Mouse (Mus musculus): Measurements from ENCODE around the gene Zfp212. TPM values are rescaled to one million over a fixed set of nuclear protein-coding genes. Genes with fewer than 3 reads are reported as not detected.

The Zfp212 gene
- 14.4 and 15.2 TPM in 2 replicates for polyA plus RNA-seq (2015; fragmentation: Nextera tagmentation; extraction: Ambion mirVana)

DNA sequence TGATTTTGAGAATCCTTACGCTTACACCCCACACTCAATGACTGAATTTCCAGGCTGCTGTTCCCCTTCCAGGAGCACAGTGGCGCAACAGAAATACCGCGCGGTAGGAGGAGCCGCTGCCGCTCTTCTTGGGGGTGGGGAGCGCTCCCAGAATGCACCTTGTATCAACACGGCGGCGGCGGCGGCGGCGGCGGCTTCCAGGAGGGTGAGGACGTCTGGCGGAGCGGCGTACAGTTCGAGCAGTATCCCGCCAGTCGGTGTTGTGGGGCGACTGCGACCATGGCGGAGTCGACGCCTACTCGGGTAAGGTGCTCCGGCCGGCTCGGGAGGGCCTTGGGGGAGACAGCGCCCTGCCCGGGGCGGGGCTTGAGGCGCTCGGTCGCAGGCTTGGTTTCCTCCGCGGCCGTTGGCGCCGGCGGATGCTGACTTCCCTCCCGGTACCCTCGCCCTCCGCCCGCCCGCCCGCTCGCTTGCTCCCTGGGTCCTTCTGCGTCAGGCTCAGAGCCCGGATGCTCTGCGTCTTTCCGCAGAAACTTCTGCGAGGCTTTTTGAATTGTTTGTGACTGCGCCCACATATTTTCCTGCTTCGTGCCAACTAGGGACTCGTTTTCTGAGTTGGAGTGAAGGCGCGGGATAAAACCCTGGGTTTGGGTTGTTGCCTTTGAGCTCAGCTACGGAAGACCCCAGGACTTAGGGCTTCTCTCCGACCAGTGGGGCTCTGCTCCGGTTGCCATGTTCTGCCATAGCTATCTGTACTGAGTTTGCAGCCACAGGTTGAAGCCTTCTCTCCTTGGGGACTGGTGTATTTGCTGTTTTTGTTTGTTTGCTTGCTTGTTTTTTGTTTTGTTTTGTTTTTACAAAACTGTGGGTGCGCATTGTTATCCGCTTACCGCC, at the start of gene Zfp212:
Gene Zfp212 (plus strand): TSS at position 30 of the 894 bp plus-strand sequence.
- DNase-seq (ENCODE audit: low spot score) = peak; percentile 96

DNA sequence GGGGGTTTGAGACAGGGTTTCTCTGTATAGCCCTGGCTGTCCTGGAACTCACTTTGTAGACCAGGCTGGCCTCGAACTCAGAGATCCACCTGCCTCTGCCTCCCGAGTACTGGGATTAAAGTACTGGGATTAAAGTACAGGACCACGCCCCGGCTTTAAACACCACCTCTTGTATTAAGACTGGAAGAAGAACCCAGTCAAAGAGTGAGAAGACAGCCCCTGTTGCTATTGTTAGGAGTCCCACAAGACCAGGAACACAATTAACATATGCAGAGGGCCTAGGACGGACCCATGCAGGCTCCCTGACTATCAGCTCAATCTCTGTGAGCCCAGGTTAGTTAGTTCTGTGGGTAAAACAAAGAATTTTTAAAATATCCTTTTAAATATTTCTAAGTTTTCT, 48.0 kb upstream of the Zfp212 start:
- ATAC-seq (replicated peaks; ENCODE audit: low FRiP score, low read depth) (no peak), DNase-seq (ENCODE audit: low spot score) (no peak)
- H3K27me3 ChIP-seq (ENCODE audit: insufficient read depth, low read length) = no peaks in the 10 kb centered on the region
- 90% methylated on average over 5 of the region's 5 CpGs for WGBS
- H3K27ac ChIP-seq = no peak overlapping the region
- H3K36me3 ChIP-seq (ENCODE audit: insufficient read depth, low read length) = 0 out of 2 replicates have a peak, but pooled peaks cover 7% of the 10 kb centered on the region
- TF ChIP-seq CTCF (IDR thresholded peaks at IDR 0.05; ENCODE audit: low read depth) = no peak
- no peak overlapping the region for H3K4me2 ChIP-seq (ENCODE audit: low read length)
- H3K4me1 ChIP-seq (replicated peaks; ENCODE audit: insufficient read depth, low read length) = no peaks in the 10 kb centered on the region
- no peak overlapping the region for H3K4me3 ChIP-seq (replicated peaks; ENCODE audit: low read depth, low read length)
- no peaks in the 10 kb centered on the region for H3K9me3 ChIP-seq (replicated peaks; ENCODE audit: low read length)
- no peak overlapping the region for H3K9ac ChIP-seq (ENCODE audit: low read depth, low read length)

More for the DNA sequence above, at the start of gene Zfp212:
- peaks cover 7% of the 10 kb centered on the region for H3K4me1 ChIP-seq (replicated peaks; ENCODE audit: insufficient read depth, low read length)
- TF ChIP-seq CTCF (IDR thresholded peaks at IDR 0.05; ENCODE audit: low read depth) = peak; percentile 70
- no peaks in the 10 kb centered on the region for H3K9me3 ChIP-seq (replicated peaks; ENCODE audit: low read length)
- H3K27me3 ChIP-seq (ENCODE audit: insufficient read depth, low read length) = no peaks in the 10 kb centered on the region
- H3K36me3 ChIP-seq (ENCODE audit: insufficient read depth, low read length) = no peaks in the 10 kb centered on the region
- H3K4me2 ChIP-seq (ENCODE audit: low read length) = peak within 1 kb of the TSS; percentile 78
- peak within 1 kb of the TSS; percentile 86 for H3K9ac ChIP-seq (ENCODE audit: low read depth, low read length)
- H3K27ac ChIP-seq = peak within 1 kb of the TSS; percentile 98
- peak; percentile 92 for ATAC-seq (replicated peaks; ENCODE audit: low FRiP score, low read depth)
- under 1% methylated on average over 67 of the region's 67 CpGs for WGBS
- H3K4me3 ChIP-seq (replicated peaks; ENCODE audit: low read depth, low read length) = peak within 1 kb of the TSS; percentile 79

DNA sequence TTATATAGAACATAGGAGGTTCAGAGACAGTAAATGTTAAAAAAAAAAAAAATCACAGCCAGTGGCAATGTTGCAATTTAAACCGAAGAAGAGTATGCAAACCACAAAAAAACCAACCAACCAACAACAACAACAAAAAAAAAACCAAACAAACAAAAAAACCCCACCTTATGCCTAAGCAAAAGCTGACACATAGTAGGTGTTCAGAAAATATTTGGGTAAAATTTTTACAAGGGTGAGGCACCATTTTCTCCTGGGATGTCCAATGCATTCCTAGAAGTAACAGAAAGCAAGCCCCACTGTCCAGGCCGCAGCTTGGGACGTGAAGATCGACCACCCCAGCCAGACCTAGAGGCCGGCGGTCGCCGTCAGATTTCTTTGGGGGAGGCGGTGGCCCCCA, 43.2 kb upstream of the Zfp212 start, which contains the start of gene Zfp282:
Gene Zfp282 (plus strand): TSS at position 147 of the 400 bp plus-strand sequence.
- Histone ChIP-seq H3K4me3 (replicated peaks; ENCODE audit: low read depth, low read length) (peak within 1 kb of the TSS; percentile 92), H3K4me2 (ENCODE audit: low read length) (peak within 1 kb of the TSS; percentile 69), H3K27ac (peak within 1 kb of the TSS; percentile 98), H3K36me3 (ENCODE audit: insufficient read depth, low read length) (peaks cover 8% of the 10 kb centered on the region; the same call in 1 of the 2 replicates), H3K27me3 (ENCODE audit: insufficient read depth, low read length) (no peaks in the 10 kb centered on the region), H3K9ac (ENCODE audit: low read depth, low read length) (peak within 1 kb of the TSS; percentile 95), H3K9me3 (replicated peaks; ENCODE audit: low read length) (no peaks in the 10 kb centered on the region), H3K4me1 (replicated peaks; ENCODE audit: insufficient read depth, low read length) (peaks cover 12% of the 10 kb centered on the region; the same call in 1 of the 2 replicates)
- DNase-seq (ENCODE audit: low spot score) (no peak), ATAC-seq (replicated peaks; ENCODE audit: low FRiP score, low read depth) (no peak)
- TF ChIP-seq CTCF (IDR thresholded peaks at IDR 0.05; ENCODE audit: low read depth) = no peak
- WGBS = 5% methylated on average over 9 of the region's 9 CpGs

DNA sequence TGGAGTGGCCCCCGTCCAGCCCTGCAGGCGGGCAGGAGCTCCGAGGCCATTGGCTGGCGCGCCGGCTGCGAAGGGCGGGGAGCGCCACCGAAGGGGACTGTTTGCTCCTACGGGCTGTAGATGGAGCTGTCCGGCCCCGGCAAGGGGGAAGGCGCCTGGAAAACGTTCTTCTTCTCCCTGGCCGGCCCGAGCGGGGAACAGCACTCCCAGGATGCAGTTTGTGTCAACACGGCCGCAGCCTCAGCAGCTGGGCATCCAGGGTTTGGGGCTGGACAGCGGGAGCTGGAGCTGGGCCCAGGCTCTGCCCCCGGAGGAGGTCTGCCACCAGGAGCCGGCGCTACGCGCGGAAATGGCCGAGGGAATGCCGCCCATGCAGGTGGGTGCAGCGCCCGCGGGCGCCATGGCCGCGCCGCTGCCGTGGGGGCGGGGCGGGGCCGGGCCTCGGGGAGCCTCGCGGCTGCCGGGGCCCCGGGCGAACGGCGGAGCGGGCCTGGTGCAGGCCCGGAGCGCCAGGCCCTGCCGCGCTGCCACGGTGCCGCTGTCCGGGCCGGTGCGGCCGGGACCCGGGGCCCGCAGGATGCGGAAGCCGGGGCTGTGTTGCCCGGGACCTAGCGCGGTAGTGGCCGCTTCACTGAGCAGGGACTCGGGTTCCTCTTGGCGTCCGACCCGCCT, 42.7 kb upstream of the Zfp212 start:
- H3K9ac ChIP-seq (ENCODE audit: low read depth, low read length) = peak overlapping the region; percentile 95
- peak; percentile 95 for ATAC-seq (replicated peaks; ENCODE audit: low FRiP score, low read depth)
- peak overlapping the region; percentile 92 for H3K4me3 ChIP-seq (replicated peaks; ENCODE audit: low read depth, low read length)
- peak; percentile 97 for DNase-seq (ENCODE audit: low spot score)
- WGBS = under 1% methylated on average over 66 of the region's 71 CpGs
- peaks cover 13% of the 10 kb centered on the region; the same call in 1 of the 2 replicates for H3K36me3 ChIP-seq (ENCODE audit: insufficient read depth, low read length)
- H3K9me3 ChIP-seq (replicated peaks; ENCODE audit: low read length) = no peaks in the 10 kb centered on the region
- TF ChIP-seq CTCF (IDR thresholded peaks at IDR 0.05; ENCODE audit: low read depth) = peak; percentile 75
- no peaks in the 10 kb centered on the region for H3K27me3 ChIP-seq (ENCODE audit: insufficient read depth, low read length)
- H3K27ac ChIP-seq = peak overlapping the region; percentile 98
- H3K4me2 ChIP-seq (ENCODE audit: low read length) = peak overlapping the region; percentile 69
- H3K4me1 ChIP-seq (replicated peaks; ENCODE audit: insufficient read depth, low read length) = peaks cover 12% of the 10 kb centered on the region; the same call in 1 of the 2 replicates

GRCm38 (mm10) chr6:47878133-47878514, 42.2 kb upstream of the Zfp212 start:
- Histone ChIP-seq H3K9me3 (replicated peaks; ENCODE audit: low read length) (no peaks in the 10 kb centered on the region), H3K4me1 (replicated peaks; ENCODE audit: insufficient read depth, low read length) (peaks cover 12% of the 10 kb centered on the region; the same call in 1 of the 2 replicates), H3K27me3 (ENCODE audit: insufficient read depth, low read length) (no peaks in the 10 kb centered on the region), H3K9ac (ENCODE audit: low read depth, low read length) (peak overlapping the region; percentile 95), H3K36me3 (ENCODE audit: insufficient read depth, low read length) (peaks cover 18% of the 10 kb centered on the region), H3K27ac (peak overlapping the region; percentile 98), H3K4me2 (ENCODE audit: low read length) (peak overlapping the region; percentile 69), H3K4me3 (replicated peaks; ENCODE audit: low read depth, low read length) (peak overlapping the region; percentile 92)
- WGBS = 1% methylated on average over 11 of the region's 11 CpGs
- ATAC-seq (replicated peaks; ENCODE audit: low FRiP score, low read depth) (no peak), DNase-seq (ENCODE audit: low spot score) (peak; percentile 46)
- TF ChIP-seq CTCF (IDR thresholded peaks at IDR 0.05; ENCODE audit: low read depth) = no peak

- Histone ChIP-seq H3K36me3 (ENCODE audit: insufficient read depth, low read length) (peaks cover 23% of the 10 kb centered on the region), H3K4me2 (ENCODE audit: low read length) (peak overlapping the region; percentile 69), H3K9ac (ENCODE audit: low read depth, low read length) (peak overlapping the region; percentile 95), H3K27me3 (ENCODE audit: insufficient read depth, low read length) (no peaks in the 10 kb centered on the region), H3K9me3 (replicated peaks; ENCODE audit: low read length) (no peaks in the 10 kb centered on the region), H3K4me3 (replicated peaks; ENCODE audit: low read depth, low read length) (peak overlapping the region; percentile 92), H3K27ac (peak overlapping the region; percentile 98; the same call in 1 of the 2 replicates), H3K4me1 (replicated peaks; ENCODE audit: insufficient read depth, low read length) (peaks cover 12% of the 10 kb centered on the region; the same call in 1 of the 2 replicates)
- ATAC-seq (replicated peaks; ENCODE audit: low FRiP score, low read depth) (no peak), DNase-seq (ENCODE audit: low spot score) (no peak)
- 40% methylated on average over 3 of the region's 3 CpGs for WGBS
- no peak for TF ChIP-seq CTCF (IDR thresholded peaks at IDR 0.05; ENCODE audit: low read depth)
These were observed 41.7 kb upstream of the Zfp212 start for GRCm38 (mm10) chr6:47878593-47878992.
